Mouse (Mus musculus) gastrocnemius, postnatal 25 days (tissue): ENCODE data around the gene Rfwd3. TPM values are rescaled to one million over a fixed set of nuclear protein-coding genes. Genes with fewer than 3 reads are reported as not detected.
A peak's percentile ranks its signal among the peaks of the same experiment; 100 is the strongest.
"Not testable (repeated sequence)": the region's sequence is repeated elsewhere in the genome, so short reads cannot be mapped to it uniquely, and the experiment has no call there.

ENCODE experiments used
- DNase-seq: peaks from one replicate; pipeline ENCODE4 v3.0.0; 2022
- long read RNA-seq, 2 experiments: library from polyadenylated mRNA; stranded (forward); transcript quantifications; one replicate each; pipeline ENCODE4 v2.0.0; 2021
- total RNA-seq, 2 experiments: library from RNA; stranded (reverse); gene quantifications; 1 replicate in 1 of 2; 2 replicates in 1 of 2; pipeline ENCODE4 v1.2.3; 2021

The Rfwd3 gene
- 1 to 10 TPM; 4.3 to 4.4 TPM for total RNA-seq
- long read RNA-seq, experiment 1, full-length matches to known transcripts, result 1 of 3 reads
- long read RNA-seq, experiment 1, partial matches to known transcripts, result 0 of 3 reads
- long read RNA-seq, experiment 1, other reads (novel, unspliced or antisense), result 2 of 3 reads
- long read RNA-seq, experiment 2, partial matches to known transcripts, result 0 of 2 reads
- long read RNA-seq, experiment 2, other reads (novel, unspliced or antisense), result 2 of 2 reads

DNA sequence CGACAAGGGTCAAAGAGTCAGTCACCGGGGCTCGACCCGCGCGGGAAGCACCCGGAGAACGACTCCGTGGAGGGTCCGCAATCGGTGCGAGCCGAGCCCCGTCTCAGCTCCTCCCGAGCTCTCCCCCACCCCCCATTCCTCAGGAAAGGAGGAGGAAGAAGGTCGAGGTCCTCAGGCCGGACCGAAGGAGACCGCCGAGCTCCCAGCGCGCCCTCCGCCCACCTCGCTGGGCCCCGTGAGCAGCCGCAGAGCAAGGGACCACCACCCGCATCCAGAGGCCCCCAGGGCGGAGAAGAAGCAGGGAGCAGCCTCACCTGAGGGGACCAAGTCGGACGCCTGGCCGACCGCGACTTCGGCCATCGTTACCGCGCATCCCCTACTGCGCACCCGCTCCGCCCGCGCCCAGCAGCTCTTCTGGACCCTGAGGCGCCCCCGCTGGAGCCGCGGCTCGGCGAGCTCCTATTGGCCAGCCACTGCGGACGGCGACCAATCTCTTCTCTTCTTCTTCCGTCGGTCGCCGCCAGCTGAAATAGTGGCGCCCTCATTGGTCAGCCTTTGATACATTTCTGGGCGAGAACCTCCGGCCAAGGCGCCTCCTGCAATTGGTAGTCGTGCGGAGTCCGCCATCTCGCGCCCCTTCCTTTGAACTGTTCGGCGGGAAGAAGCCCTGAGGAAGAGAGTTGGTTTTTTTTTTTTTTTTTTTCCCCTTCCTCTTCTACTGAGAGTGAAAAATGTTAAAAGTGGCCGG lies at the start of gene Rfwd3:
TSS of gene Rfwd3 (minus strand) at position 402 of the 748 bp plus-strand sequence.
- peak; percentile 98 for DNase-seq

DNA sequence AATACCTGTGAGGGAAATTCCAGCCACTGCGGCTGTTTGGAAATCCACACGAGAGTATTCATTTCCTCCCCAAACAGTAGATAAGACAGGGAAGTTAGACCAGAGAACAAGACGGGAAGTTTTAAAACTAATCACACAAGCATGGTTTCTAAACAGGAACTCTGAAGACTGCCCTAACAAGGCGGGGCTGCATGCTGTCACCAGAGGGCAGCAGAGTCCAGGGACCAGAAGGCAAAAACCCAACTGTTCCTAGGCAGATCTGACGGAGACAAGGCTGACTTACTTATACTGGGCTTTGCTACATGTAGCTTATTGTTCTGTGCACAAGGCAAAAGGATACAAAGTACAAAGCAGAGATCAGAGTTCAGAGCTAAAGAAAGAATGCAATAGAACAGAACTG lies 43.2 kb upstream of the Rfwd3 start:
- DNase-seq, result peak; percentile 57

DNA sequence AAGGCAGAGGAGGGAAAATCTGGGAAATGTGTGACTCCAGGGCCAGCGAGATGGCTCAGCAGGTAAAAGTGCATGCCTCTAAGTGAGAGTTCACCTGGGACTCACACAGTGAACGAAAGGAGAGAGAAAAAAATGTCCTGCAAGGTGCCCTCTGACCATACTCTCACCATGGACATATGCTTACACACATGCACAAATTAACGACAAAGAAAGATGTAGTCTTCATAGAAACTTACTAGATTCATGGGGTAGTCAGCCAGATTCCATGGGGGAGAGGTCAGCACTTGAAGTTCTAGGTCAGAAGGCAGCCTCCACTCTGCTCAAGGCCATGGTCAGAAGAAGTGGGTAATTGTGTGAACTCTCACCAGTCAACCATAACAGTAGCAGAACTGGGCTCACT lies 40.2 kb upstream of the Rfwd3 start:
- no peak for DNase-seq

DNA sequence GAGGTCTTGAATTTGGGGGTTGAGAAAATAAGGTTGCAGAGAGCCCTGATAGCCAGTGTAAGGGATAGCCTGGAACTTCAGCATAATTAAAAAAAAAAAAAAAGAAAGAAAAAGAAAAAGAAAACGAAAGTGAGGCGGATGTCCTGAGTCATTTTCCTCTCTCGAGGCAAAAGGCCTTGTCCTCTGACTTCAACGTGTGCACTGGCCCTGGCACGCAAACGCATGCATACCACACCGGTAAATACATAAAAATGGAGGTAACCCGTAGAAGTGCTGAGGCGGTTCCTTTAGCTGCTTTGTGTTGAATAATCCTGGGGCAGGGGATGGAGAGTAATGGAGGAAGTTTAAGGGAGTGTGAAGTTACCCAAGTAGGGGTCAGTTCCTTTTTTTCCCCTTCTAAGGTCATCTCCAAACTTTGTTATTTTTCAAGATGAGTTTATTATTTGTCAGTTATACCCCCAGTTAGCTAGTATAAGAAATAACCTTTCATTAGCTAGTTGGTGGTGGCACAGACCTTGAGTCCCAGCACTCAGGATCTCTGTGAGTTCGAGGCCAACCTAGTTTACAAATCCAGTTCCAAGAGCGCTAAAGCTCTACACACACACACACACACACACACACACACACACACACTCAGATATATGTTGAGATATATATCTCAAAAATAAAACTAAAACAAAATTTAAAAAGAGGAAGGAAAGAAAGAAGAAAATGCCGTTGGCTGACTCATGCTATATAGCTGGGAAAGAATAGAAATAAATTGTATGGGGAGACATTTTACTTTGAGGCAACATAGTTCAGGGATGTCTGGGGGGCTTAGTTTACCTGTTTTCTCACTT lies 38.6 kb upstream of the Rfwd3 start:
- DNase-seq, result no peak

DNA sequence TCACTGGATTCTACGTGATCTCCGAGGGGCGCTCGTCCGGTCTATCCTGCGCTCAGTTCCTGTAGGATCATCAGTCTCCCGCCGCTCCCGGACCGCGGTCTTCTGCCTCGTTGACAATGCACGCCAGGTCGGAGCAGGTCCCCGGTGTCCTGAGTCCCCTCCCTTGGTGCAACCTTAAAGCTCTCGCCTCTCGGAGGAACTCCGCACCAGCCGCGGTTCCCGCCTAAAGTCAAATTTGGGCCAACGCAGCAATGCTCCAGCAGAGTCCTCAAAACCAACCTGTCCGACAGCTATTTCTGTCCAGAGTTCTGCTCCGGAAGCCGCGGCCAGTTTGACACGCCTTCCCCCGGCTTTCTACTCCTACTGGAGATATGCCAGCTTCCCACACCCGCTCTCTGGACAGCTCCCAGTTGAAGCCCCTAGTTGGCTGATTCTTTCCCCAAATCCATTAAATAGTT lies 37.9 kb upstream of the Rfwd3 start, which contains the start of gene Mlkl:
TSS of gene Mlkl (minus strand) at position 288 of the 458 bp plus-strand sequence.
- peak; percentile 27 for DNase-seq

DNA sequence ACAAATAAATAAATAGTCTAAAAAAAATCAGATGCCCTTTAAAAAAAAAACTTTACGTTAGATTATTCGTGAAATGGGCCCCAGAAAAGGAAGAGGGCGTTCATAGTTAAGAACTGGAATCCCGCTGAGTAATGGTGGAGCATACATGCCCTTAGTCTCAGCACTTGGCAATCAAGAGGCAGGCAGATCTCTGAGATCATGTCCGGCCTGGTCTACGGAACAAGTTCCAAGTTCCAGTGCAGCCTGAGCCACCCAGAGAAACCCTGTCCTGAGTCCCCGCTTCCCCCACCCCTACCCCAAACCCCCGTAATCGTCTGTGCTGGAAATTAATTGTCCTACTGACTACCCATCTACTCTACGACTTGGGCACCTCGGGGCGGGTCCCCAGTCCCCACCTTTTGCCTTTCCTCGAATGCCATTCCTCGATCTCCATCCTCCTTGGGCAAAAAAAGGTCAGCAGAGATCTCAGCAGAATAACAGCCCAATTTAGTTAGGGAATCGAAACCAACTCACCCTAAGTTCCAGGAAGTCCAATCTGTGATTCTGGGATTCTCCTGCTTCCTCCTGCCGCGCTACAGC lies 37.4 kb upstream of the Rfwd3 start:
- no peak for DNase-seq

DNA sequence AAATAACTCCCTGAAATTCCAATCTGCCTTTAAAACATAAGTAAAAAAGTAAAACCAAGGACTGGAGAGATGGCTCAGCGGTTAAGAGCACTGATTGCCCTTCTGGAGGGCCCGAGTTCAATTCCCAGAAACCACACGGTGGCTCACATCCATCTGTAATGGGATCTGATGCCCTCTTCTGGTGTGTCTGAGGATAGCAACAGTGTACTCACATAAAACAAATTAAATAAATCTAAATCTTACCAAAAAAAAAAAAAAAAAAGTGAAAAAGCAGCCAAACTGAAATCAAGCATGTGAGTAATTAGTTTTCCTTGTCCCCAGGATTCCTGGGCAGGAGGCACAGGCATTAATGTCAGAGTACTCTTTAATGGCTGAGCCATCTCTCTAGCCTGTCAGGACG lies 36.7 kb upstream of the Rfwd3 start:
- no peak for DNase-seq

DNA sequence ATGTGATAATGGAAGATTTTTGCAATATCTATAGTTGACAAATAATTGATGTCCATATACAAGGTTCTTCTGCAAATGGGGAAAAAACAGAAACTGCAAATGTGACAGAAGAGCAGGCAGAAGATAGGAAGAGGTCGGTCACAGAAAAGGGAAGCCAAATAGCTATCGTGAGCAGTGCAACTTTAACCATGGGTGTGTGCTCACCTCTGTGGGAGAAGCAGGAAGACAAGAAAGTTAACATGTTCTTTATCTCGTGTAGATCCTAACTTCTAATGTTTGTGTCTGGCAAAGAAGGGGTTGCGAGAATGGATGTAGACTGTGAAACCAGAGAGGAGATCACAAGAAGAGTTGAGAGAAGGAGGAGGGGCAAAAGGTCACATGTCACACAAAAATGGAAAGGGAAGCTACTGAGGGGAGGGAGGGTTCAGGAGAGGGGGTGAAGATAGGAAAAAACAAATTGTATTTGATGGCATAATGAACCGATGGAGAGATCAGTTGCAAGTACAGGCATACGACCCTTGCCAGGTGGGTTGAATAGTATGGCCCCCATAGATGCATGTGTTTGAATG lies 25.3 kb upstream of the Rfwd3 start:
- DNase-seq, result no peak

DNA sequence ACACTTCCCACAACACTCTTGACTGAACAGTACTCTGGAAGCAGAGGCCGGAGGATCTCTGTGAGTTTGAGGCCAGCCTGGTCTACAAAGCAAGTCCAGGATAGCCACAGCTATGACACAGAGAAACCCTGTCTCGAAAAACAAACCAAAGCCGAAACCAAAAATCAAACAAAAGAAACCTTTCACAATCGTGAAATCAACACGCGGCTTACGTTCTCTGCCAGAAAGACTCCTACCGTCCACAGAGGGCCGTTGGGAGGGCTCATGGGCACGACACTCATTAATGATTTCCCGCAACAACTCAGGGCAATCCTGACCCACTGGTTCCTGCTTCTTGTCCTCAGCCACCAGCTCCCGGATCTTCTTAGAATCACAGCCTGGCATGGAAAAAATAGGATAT lies 14.7 kb upstream of the Rfwd3 start:
- no peak for DNase-seq

DNA sequence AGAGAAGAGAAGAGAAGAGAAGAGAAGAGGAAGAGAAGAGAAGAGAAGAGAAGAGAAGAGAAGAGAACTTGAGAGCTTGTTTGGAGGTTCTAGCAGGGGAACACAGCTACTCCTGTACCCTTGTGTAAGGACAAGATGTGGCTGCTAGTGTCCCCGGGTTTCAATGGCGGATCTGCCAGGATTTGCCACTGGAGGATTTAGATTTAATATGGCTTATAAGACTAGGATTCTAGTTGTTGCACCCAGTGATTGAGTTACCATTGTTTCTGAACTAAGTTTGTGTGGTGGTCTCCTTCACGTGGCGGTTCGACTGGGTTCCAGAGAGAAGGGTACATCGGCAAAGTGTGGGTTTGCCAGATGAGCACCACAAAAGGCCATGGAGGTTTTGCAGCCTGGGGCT lies 13.9 kb upstream of the Rfwd3 start:
- DNase-seq, result not testable (repeated sequence)

DNA sequence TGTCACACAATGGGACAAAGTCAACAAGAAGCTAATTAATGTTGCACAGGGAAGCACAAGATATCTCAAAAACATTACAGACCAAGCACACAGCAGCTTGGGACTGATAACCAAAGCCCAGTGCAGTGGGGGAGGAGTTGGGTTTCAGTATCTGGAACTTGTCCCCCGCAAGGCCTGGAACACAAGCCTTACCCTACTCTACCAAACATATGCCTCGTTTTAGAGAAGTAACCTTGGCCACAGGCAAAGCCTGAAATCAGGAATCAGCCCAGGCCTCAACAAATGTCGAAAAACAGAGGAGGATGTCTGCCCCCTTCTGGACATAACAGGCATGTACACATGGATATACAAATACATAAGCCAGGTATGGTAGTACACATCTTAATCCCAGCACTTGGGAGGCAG lies 12.7 kb upstream of the Rfwd3 start:
- no peak for DNase-seq

DNA sequence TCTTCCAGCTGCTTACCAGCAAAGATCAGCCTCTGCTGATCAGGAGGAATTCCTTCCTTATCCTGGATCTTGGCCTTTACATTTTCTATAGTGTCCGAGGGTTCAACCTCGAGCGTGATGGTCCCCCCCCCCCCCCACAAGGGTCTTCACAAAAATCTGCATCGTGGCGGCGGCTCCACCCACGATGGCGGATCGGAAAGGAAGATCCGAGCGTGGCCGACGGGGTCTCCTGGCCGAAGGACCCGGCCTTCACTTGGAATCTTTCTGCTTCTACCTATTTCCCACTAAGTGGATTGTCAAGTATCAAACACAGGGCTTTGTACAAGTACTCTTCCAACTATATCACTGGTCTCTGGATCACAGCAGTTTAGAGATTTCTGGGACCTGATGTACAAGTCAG lies 10.0 kb upstream of the Rfwd3 start:
- DNase-seq, result not testable (repeated sequence)

DNA sequence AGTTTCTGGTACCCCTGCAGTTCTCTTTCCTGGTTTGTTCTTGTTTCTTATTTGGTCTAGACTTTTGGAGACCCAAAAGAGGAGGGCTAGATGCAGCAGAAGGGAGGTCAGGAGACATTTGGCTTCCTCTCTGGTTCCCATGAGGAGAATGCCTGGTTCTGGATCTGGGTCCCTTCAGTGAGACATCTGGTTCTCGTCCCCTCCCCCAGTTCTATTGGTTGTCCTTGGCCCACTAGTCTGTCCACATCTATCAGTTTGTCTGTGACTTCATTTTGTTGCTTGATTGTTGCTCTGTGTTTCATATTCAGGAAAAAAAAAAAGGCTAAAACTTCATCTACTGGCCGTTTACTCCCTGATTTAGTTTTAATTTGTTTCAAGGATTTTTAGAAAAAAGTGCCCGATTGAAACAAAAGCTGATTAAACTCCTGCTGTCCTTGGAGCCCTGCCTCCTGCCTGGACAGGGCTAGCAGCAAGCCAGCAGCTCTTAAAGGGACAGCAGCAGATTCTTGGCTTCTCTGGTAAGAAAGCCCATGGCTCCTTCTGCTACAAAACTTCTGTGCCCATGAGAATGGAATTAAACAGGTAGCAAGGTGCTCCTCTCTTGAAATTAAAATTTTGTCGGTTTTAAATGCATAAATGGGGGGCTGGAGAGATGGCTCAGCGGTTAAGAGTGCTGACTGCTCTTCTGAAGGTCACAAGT lies 5.2 kb upstream of the Rfwd3 start:
- DNase-seq, result no peak

DNA sequence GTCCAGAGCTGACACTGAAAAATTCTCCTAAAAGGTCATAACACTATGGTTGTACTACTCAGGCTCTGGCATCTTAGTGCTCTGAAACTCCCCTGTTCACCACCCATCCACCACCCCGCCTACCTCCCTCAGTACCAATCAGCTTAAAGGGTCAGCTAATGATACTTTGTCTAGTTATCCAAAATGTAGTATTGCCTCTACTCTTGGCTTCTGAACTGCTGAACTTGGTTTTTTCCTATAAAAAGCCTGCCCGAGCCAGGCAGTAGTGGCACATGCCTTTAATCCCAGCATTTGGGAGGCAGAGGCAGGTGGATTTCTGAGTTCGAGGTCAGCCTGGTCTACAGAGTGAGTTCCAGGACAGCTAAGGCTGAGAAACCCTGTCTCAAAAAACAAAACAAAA lies 4.3 kb upstream of the Rfwd3 start:
- DNase-seq, result no peak

DNA sequence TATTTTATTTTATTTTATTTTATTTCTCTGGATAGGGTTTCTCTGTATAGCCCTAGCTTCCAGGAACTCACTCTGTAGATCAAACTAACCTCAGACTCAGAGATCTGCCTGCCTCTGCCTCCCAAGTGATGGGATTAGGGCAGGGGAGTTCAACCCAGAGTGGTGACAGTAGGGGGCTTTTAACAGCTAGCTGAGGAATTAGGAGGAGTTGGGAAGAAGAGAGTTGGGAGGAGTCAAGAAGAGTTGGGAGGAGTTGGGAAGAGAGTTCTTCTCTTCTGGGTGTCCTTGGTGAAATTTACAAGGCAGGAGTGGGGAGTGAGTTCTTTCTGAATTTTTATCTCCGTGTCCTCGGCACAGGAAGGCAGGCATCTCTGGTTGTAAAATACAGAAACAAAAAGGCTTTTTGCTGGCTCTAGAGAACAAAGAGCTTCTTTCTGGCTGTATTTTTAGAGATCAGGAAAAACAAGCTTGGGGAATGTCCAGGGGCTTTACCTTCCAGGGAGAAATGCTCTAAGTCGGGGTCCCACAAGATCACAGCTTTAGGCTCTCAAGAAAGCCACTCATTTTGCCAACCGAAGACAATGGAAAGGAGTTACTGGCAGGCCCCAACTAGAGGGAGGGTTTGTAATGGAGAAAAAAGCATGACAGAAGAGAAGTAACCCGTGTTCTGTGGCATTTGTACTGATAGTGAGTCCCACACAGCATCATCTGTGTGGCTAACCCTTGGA lies 3.2 kb upstream of the Rfwd3 start:
- DNase-seq, result not testable (repeated sequence)

DNA sequence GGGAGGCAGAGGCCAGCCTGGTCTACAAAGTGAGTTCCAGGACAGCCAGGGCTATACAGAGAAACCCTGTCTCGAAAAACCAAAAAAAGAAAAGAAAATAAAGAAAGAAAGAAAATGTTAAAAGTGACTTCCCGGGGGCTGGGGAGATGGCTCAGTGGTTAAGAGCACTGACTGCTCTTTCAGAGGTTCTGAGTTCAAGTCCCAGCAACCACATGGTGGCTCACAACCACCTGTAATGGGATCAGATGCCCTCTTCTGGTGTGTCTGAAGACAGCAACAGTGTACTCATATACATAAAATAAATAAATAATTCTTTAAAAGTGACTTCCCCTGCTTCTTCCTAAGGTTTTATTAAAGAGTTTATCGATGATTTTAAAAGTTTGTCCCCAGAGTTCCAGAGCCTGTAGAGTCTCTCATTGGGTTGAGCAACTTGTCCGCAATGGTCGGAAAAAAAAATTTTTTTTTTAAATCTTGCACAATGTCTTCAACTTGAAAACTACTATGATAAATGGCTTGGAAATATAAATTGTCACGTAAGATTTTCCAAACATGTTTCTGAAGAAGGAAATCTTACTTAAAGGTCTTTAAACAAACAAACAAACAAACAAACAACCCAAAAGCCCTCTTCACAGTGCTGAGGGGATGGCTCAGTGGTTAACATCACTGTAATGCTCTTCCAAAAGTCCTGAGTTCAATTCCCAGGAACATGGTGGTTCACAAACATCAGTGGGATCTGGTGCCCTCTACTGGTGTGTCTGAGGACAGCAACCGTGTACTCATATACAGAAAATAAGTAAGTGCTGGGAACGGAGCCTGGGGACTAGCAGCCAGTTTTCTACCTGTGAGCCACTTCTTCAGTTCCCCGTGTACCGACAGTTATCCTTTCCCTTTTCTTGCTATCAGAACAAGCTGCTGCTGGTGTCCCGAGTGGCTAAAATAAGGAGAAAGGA lies 850 bp upstream of the Rfwd3 start:
- no peak for DNase-seq

DNA sequence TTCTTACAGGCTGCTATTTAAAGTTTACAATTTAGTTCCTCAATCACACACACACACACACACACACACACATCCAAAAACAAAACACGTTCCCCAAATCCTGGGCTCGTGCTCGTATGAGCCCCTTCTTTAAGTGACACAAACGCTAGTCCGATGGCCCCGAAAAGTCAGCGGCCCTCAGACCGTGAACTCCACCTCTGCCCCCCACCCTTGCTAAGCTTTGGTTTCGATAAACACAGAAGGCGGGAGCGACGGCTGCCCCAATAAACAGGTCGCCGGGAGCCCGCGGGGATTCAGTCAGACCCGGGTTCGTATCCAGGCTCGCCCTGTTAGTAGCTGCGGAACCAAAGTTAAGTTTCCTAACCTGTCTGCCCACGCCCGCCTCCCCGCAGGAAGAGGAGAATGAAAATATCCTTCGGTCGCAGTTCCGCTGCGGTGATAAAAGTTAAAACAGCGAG lies 630 bp downstream of the Rfwd3 start:
- peak; percentile 25 for DNase-seq

DNA sequence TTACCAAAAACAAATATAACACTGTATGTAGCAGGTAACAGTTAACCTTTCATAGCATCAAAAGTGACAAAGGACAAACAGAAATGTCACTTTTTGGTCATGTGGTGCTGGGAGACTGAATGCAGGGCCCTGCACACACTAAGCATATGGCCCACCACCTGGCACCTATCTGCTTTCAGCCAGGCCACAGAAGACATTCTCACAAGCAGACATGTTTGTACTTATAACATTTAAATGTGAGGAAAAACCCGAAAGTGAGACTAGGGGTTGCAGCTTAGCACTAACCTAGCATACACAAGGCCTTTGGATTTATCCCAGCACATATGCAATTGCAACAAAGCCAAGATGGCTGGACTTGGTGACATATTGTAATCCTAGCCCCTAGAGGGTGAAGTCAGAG lies 2.0 kb downstream of the Rfwd3 start:
- DNase-seq, result no peak

DNA sequence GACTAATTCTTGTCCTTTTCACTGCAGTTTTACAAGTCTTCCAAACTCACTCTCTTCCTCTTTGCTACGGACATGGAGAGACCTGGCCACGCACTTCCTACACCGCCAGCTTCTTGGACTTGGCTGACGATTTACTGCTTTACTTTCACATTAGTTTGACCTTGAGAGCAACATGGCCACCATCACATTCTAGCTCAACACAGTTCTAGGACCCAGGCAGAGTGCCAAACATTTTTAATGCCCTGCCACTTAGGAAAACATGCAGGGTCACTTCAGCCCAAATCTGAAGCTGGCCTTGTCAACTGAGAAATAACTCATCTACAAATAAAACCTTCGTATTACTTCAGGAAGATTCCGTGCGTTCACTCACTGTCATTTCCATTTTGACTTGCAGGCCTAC lies 8.3 kb downstream of the Rfwd3 start:
- no peak for DNase-seq

DNA sequence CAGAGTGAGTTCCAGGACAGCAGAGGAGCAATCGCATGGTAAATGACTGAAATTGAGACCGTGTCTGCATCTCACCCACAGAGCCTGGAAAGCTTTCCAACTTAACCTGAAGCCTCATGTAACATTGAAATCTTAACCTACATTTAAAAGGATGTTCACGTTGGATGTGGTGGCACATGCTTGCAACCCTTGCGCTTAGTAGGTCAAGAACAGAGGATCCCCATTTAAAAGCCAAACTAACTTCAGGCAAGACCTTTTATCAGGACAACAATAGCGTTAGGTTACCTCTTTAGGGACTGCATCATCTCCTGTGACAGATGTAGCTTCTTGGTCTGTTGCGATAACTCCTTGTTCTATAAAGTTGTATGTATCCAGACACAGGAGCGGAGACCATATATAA lies 9.4 kb downstream of the Rfwd3 start:
- DNase-seq, result no peak
